Mouse (Mus musculus) testis, adult 2 months (tissue): ENCODE measurements around the gene Hmgb4.

Source experiments
- CTCF ChIP-seq: fragments of 200-500 bp; IDR thresholded peaks from 2 replicates; pipeline ENCODE4 v1.5.1; 2012; ENCODE audit warnings: low read depth, mild to moderate bottlenecking, inconsistent platforms, low read length, moderate library complexity; ENCODE audit not compliant: control insufficient read depth, insufficient read depth, insufficient replicate concordance
- POLR2A ChIP-seq: fragments of 200-500 bp; IDR thresholded peaks from 2 replicates; pipeline ENCODE4 v1.6.1; 2012; ENCODE audit warnings: low read depth, mild to moderate bottlenecking, inconsistent platforms, low read length, moderate library complexity; ENCODE audit not compliant: control insufficient read depth

GRCm38 (mm10) chr4:128288095-128288494 lies 27.3 kb upstream of the Hmgb4 start:
- TF ChIP-seq POLR2A (no peak), CTCF (no peak)
